Mouse (Mus musculus) olfactory bulb, adult 2 months (tissue): ENCODE measurements around the gene Aqp6.

Source experiments
- CTCF ChIP-seq: fragments of 200-500 bp; IDR thresholded peaks from 2 replicates; pipeline ENCODE4 v1.5.1; 2012; ENCODE audit warnings: low read depth, mild to moderate bottlenecking, low read length, moderate library complexity; ENCODE audit not compliant: insufficient read depth
- POLR2A ChIP-seq: fragments of 200-500 bp; IDR thresholded peaks from 2 replicates; pipeline ENCODE4 v1.6.1; 2012; ENCODE audit warnings: mild to moderate bottlenecking, low read depth, low read length, moderate library complexity; ENCODE audit not compliant: insufficient read depth

GRCm38 (mm10) chr15:99569123-99569522 lies 32.1 kb upstream of the Aqp6 start:
- TF ChIP-seq POLR2A (no peak), CTCF (no peak)
